Mouse (Mus musculus) right cerebral cortex, adult 18-20 months (tissue): Measurements from ENCODE around the gene Tctex1d2.
"Not testable (repeated sequence)": the region's sequence is repeated elsewhere in the genome, so short reads cannot be mapped to it uniquely, and the experiment has no call there.

Experiments
- DNase-seq: peaks from one replicate; pipeline ENCODE4 v3.0.0; 2022; ENCODE audit warnings: mixed read lengths

The Tctex1d2 gene

GRCm38 (mm10) chr16:32433138-32433537, 13.6 kb downstream of the Tctex1d2 start:
- DNase-seq = no peak

- no peak for DNase-seq
Observed at GRCm38 (mm10) chr16:32434066-32434465, 14.6 kb downstream of the Tctex1d2 start.

GRCm38 (mm10) chr16:32434691-32435090, 15.2 kb downstream of the Tctex1d2 start:
- DNase-seq = no peak

GRCm38 (mm10) chr16:32436657-32437056, 17.2 kb downstream of the Tctex1d2 start:
- no peak for DNase-seq

GRCm38 (mm10) chr16:32437266-32437665, 17.8 kb downstream of the Tctex1d2 start:
- DNase-seq = no peak

- DNase-seq = no peak
Observed at GRCm38 (mm10) chr16:32441432-32441831, 21.9 kb downstream of the Tctex1d2 start.

GRCm38 (mm10) chr16:32444615-32445014, 25.1 kb downstream of the Tctex1d2 start:
- not testable (repeated sequence) for DNase-seq

GRCm38 (mm10) chr16:32445558-32445957, 26.1 kb downstream of the Tctex1d2 start:
- DNase-seq = no peak

GRCm38 (mm10) chr16:32446563-32447138, 27.1 kb downstream of the Tctex1d2 start:
- no peak for DNase-seq

- no peak for DNase-seq
Observed at GRCm38 (mm10) chr16:32449665-32450064, 30.2 kb downstream of the Tctex1d2 start.

- DNase-seq = no peak
Observed at GRCm38 (mm10) chr16:32450133-32450532, 30.6 kb downstream of the Tctex1d2 start.

- DNase-seq = no peak
Observed at GRCm38 (mm10) chr16:32453102-32453501, 33.6 kb downstream of the Tctex1d2 start.

GRCm38 (mm10) chr16:32454646-32455045, 35.1 kb downstream of the Tctex1d2 start:
- DNase-seq = no peak

GRCm38 (mm10) chr16:32456086-32456485, 36.6 kb downstream of the Tctex1d2 start:
- DNase-seq = no peak

- DNase-seq = no peak
Observed at GRCm38 (mm10) chr16:32456761-32457160, 37.3 kb downstream of the Tctex1d2 start.

- DNase-seq = peak; percentile 21
Observed at GRCm38 (mm10) chr16:32457589-32458386, 38.3 kb downstream of the Tctex1d2 start.

GRCm38 (mm10) chr16:32460518-32460917, 41.0 kb downstream of the Tctex1d2 start:
- no peak for DNase-seq

GRCm38 (mm10) chr16:32461713-32462112, 42.2 kb downstream of the Tctex1d2 start:
- DNase-seq = no peak

GRCm38 (mm10) chr16:32462950-32463349, 43.4 kb downstream of the Tctex1d2 start:
- no peak for DNase-seq

- DNase-seq = no peak
Observed at GRCm38 (mm10) chr16:32463426-32463825, 43.9 kb downstream of the Tctex1d2 start.

GRCm38 (mm10) chr16:32464908-32465307, 45.4 kb downstream of the Tctex1d2 start:
- no peak for DNase-seq

- DNase-seq = no peak
Observed at GRCm38 (mm10) chr16:32468488-32468887, 49.0 kb downstream of the Tctex1d2 start.

- DNase-seq = no peak
Observed at GRCm38 (mm10) chr16:32469404-32470105, 50.1 kb downstream of the Tctex1d2 start.
